Mouse (Mus musculus): ENCODE data around the gene Sspn. TPM values are rescaled to one million over a fixed set of nuclear protein-coding genes. Genes with fewer than 3 reads are reported as not detected.

Sspn gene
- polyA plus RNA-seq, 1 experiment from 2014 or later = 11.7 TPM

GRCm38 (mm10) chr6:145977771-145978450 lies 46.5 kb downstream of the Sspn start:
- H3K4me1 ChIP-seq = no peaks in the 10 kb centered on the region
- 72% methylated on average over 8 of the region's 8 CpGs for WGBS
- H3K36me3 ChIP-seq = no peaks in the 10 kb centered on the region
- no peaks in the 10 kb centered on the region for H3K9me3 ChIP-seq
- H3K27ac ChIP-seq = no peak overlapping the region
- no peak for ATAC-seq (ENCODE audit: insufficient number of reproducible peaks, insufficient read depth, low FRiP score, low TSS enrichment)
- no peak overlapping the region for H3K9ac ChIP-seq
- no peaks in the 10 kb centered on the region for H3K27me3 ChIP-seq
- no peak overlapping the region for H3K4me2 ChIP-seq (replicated peaks)
- no peak overlapping the region for H3K4me3 ChIP-seq

DNA sequence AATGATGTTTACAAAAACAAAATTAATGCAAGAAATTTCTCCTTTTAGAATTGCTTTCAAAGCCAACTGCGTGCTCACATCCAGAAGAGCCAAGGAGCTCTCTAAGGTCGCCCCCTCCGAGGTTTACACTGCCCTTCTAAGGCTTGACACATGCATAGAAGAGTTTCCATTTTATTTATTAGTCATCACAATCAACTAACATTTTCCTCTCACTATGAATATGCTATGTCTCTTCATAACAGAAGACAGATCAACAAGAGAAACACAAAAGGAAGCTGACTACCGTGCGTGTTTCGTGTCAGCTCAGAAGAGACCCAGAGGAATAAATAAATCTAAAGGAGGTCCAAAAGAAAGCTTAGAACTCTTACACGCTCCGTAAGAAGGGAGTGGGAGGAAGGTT lies 49.6 kb downstream of the Sspn start:
- Histone ChIP-seq H3K4me1 (no peaks in the 10 kb centered on the region), H3K4me2 (replicated peaks) (no peak overlapping the region), H3K4me3 (no peak overlapping the region), H3K27ac (no peak overlapping the region), H3K9ac (no peak overlapping the region), H3K36me3 (no peaks in the 10 kb centered on the region), H3K27me3 (no peaks in the 10 kb centered on the region), H3K9me3 (no peaks in the 10 kb centered on the region)
- WGBS = 91% methylated on average over 8 of the region's 8 CpGs
- ATAC-seq (ENCODE audit: insufficient number of reproducible peaks, insufficient read depth, low FRiP score, low TSS enrichment) = no peak

DNA sequence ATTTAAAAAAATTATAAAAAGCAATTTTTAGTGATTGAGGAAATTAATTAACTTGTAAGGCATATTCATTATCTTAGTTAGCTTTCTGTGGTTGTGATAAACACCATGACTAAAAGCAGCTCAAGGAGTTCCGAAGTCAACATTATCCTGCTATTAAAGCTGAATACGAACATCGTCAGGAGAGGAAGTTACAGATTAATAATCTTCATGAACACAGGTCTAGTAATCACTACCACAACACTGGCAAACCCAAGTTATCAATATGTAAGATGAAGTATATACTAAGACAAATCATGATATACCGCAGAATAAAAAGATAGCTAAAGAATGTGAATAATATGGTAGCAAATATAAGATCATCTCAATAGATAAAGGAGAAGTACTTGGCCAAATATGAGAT lies 50.9 kb downstream of the Sspn start:
- Histone ChIP-seq H3K9ac (no peak overlapping the region), H3K36me3 (no peaks in the 10 kb centered on the region), H3K27ac (no peak overlapping the region), H3K9me3 (no peaks in the 10 kb centered on the region), H3K4me3 (no peak overlapping the region), H3K27me3 (no peaks in the 10 kb centered on the region), H3K4me1 (no peaks in the 10 kb centered on the region), H3K4me2 (replicated peaks) (no peak overlapping the region)
- ATAC-seq (ENCODE audit: insufficient number of reproducible peaks, insufficient read depth, low FRiP score, low TSS enrichment) = no peak
- 90% methylated on average over 4 of the region's 4 CpGs for WGBS

DNA sequence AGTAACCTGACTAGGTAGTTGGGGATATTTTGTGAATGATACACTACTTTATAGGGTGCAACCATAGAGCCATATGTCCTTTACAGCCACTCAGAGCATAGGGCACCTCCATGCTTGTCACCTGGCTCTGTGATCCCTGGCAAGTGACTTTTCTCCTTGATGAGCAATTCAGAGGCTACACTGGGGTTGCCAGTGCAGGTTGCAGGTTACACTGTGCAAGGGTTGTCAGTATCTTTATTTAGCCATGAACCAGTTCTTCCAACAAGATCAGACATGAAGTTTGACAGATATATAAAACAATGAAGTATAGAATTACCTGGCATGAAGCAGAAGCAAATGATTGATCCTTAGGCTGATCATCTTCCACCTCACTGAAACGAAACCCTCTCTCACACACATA lies 59.1 kb downstream of the Sspn start:
- no peaks in the 10 kb centered on the region for H3K36me3 ChIP-seq
- no peak for ATAC-seq (ENCODE audit: insufficient number of reproducible peaks, insufficient read depth, low FRiP score, low TSS enrichment)
- no peaks in the 10 kb centered on the region for H3K9me3 ChIP-seq

DNA sequence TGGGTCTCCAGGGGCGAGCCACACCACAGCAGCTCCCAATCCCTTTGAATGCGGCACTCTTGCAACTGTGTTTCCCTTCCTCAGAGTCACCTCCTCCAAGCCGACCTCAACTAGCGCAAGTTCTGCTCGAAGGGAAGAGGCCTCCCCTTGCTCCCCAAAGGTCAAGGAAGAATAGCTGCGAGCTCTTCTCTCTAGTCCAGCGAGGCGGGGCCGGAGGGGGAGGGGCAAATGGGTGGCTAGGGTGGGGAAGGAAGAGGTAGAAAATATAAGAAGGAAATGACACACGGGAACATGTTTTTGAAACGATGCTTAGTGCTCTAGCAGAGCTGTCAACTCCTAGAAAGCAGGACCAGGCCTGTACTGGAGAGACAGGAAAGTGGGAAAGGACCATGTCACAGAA lies 61.1 kb downstream of the Sspn start:
- Histone ChIP-seq H3K9ac (no peak overlapping the region), H3K27ac (no peak overlapping the region), H3K4me2 (replicated peaks) (no peak overlapping the region), H3K4me1 (no peaks in the 10 kb centered on the region), H3K27me3 (no peaks in the 10 kb centered on the region), H3K4me3 (no peak overlapping the region), H3K9me3 (no peaks in the 10 kb centered on the region), H3K36me3 (no peaks in the 10 kb centered on the region)
- ATAC-seq (ENCODE audit: insufficient number of reproducible peaks, insufficient read depth, low FRiP score, low TSS enrichment) = no peak
- 81% methylated on average over 11 of the region's 11 CpGs for WGBS

More for the DNA sequence above, 59.1 kb downstream of the Sspn start:
- 67% methylated on average over 1 of the region's 1 CpGs for WGBS
- Histone ChIP-seq H3K9ac (no peak overlapping the region), H3K4me1 (no peaks in the 10 kb centered on the region), H3K27me3 (no peaks in the 10 kb centered on the region), H3K27ac (no peak overlapping the region), H3K4me3 (no peak overlapping the region), H3K4me2 (replicated peaks) (no peak overlapping the region)

DNA sequence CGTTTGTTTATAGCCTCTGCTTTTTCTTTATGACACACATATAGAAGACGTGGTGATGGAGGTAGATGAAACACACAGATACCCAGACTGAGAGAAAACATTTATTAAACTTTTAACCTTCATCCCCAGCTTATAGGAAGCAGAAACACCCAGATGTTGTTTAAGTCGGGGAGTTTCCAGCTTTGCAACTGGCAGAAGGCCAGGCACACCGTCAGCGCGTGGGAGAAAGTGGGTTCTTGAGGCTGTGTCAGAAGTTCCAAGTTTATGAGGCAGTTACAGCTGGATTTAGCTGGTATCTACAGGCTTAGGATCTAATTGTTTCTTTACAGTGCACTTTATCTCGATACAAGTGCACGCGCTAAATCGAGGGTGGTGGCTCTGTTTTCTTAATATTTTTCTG lies 61.5 kb downstream of the Sspn start:
- no peak overlapping the region for H3K4me2 ChIP-seq (replicated peaks)
- 71% methylated on average over 10 of the region's 10 CpGs for WGBS

DNA sequence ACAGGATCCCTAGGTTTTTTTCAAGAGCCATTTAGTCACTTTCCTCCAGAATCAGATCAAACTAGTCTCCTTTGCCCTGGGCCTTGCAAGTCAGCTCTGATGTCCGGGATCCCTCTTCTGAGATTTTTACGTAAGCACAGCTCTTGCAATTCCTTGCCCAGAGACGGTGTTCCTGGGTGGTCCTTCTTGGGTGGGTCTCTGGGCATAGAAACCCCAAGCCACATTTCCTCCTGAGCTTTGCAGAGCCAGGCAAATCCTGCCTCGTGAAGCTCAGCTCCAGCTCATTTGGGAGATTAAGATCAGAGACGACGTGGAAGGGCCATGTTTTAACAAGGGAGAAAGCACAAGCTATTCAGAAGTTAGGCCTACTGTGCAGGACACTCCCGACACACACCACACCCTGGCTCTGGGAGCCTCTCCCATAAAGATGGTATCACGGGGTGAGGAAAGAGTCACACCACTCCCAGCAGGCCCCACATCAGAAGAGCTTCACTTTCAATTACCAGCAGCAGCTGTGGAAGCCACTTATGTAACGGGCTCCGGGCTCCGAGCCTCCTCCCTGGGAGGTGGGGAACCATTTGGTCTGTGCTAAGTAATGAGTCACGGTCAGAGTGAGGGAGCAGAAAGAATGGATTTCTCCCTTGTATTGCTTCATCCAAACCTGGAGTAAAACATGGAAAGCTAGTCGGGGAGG lies 67.0 kb downstream of the Sspn start:
- H3K4me1 ChIP-seq = peaks cover 10% of the 10 kb centered on the region
- 17% methylated on average over 13 of the region's 13 CpGs for WGBS
- no peaks in the 10 kb centered on the region for H3K36me3 ChIP-seq
- ATAC-seq (ENCODE audit: insufficient number of reproducible peaks, insufficient read depth, low FRiP score, low TSS enrichment) = peak; percentile 79
- no peaks in the 10 kb centered on the region for H3K9me3 ChIP-seq
- H3K4me3 ChIP-seq = no peak overlapping the region
- no peak overlapping the region for H3K9ac ChIP-seq
- H3K27me3 ChIP-seq = no peaks in the 10 kb centered on the region
- H3K27ac ChIP-seq = peak overlapping the region; percentile 58; the same call in 1 of the 2 replicates
- no peak overlapping the region for H3K4me2 ChIP-seq (replicated peaks)

More for the DNA sequence above, 61.5 kb downstream of the Sspn start:
- Histone ChIP-seq H3K4me3 (no peak overlapping the region), H3K4me1 (no peaks in the 10 kb centered on the region; the same call in 1 of the 2 replicates), H3K9me3 (no peaks in the 10 kb centered on the region), H3K27me3 (no peaks in the 10 kb centered on the region), H3K36me3 (no peaks in the 10 kb centered on the region), H3K9ac (no peak overlapping the region), H3K27ac (no peak overlapping the region)
- ATAC-seq (ENCODE audit: insufficient number of reproducible peaks, insufficient read depth, low FRiP score, low TSS enrichment) = no peak

DNA sequence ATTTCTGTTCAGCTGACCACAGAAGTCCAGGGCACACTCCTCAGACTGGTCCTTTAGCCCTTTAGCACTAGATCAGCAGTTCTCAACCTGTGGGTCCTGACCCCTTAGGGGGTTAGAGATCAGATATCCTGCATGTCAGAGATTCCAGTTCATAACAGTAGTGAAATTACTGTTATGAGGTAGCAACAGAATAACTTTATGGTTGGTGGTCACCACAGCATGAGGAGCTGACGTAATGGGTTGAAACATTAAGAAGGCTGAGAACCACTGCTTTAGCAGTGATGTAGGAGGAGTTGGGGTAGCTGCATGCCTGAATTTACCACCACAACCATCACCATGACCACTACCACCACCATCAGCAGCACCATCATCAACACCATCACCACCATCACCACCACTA lies 69.3 kb downstream of the Sspn start:
- no peak overlapping the region for H3K4me3 ChIP-seq
- no peak overlapping the region for H3K4me2 ChIP-seq (replicated peaks)
- H3K36me3 ChIP-seq = no peaks in the 10 kb centered on the region
- no peak for ATAC-seq (ENCODE audit: insufficient number of reproducible peaks, insufficient read depth, low FRiP score, low TSS enrichment)
- no peak overlapping the region for H3K27ac ChIP-seq
- no peaks in the 10 kb centered on the region for H3K9me3 ChIP-seq
- H3K4me1 ChIP-seq = peaks cover 10% of the 10 kb centered on the region
- no peaks in the 10 kb centered on the region for H3K27me3 ChIP-seq
- WGBS = 93% methylated on average over 1 of the region's 1 CpGs
- no peak overlapping the region for H3K9ac ChIP-seq

DNA sequence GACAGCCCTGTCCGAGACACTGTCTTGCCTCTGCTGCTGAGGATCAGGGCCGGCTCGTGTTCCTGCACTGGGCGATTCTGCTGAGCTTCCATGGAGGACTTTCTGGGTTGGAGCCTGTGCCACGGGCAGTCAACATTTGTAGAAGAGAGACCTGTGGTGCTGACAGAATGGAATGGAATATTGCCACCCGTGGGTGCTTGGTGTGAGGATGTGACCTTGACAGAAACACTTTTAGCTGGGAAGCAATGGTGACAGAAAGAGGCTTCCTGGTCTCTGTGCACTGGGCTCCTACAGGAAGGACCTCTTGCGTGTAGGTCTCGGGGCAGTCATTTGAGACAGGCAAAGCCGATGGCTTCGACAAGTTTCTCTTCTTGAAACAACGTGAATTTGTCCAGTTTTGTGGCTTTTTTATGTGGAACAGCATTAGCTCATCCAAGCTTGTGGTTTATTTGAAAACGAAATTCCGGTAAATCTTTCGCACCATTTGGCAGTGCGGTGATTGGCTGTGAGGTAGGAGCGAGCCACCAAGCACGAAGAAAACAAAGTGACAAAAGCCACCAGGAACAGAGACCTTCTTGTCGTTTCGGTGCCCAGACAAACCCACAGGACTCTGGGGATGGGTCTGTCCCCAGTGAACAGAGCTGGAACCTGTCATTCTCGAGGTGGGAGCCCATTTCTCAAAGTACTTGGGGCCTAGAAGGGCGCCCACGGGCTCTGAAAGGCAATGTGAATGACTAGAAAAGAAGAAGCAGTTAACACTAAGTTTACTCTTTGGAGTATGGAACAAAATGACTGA lies 70.2 kb downstream of the Sspn start:
- Histone ChIP-seq H3K9me3 (no peaks in the 10 kb centered on the region), H3K4me3 (no peak overlapping the region), H3K9ac (no peak overlapping the region), H3K36me3 (no peaks in the 10 kb centered on the region), H3K27ac (no peak overlapping the region), H3K4me1 (peaks cover 10% of the 10 kb centered on the region), H3K4me2 (replicated peaks) (no peak overlapping the region), H3K27me3 (no peaks in the 10 kb centered on the region)
- WGBS = 91% methylated on average over 22 of the region's 22 CpGs
- ATAC-seq (ENCODE audit: insufficient number of reproducible peaks, insufficient read depth, low FRiP score, low TSS enrichment) = no peak

DNA sequence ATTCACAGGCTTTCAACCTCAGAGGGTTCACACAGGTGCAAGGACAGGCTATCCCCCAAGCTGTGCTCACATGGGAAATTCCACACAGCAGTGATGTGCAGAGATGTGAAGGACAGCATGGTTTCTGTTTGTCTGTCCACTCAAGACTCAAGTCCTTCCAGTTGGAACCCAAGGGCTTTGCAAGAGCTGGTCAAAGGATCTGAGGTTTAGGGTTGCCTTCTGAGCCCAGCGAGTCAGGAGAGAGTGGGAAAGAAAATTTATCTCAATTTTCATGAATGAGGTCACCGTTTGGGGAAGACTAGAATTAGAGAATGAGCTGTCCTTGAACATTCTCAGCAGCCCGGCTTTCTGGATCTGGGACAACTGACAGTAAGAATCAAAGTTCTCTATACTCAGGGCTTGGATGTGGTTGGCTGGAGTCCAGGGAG lies 72.7 kb downstream of the Sspn start:
- Histone ChIP-seq H3K27ac (no peak overlapping the region), H3K4me1 (peaks cover 10% of the 10 kb centered on the region), H3K4me3 (no peak overlapping the region), H3K36me3 (no peaks in the 10 kb centered on the region), H3K9ac (no peak overlapping the region), H3K9me3 (no peaks in the 10 kb centered on the region), H3K4me2 (replicated peaks) (no peak overlapping the region), H3K27me3 (no peaks in the 10 kb centered on the region)
- WGBS = 80% methylated on average over 3 of the region's 3 CpGs
- no peak for ATAC-seq (ENCODE audit: insufficient number of reproducible peaks, insufficient read depth, low FRiP score, low TSS enrichment)

DNA sequence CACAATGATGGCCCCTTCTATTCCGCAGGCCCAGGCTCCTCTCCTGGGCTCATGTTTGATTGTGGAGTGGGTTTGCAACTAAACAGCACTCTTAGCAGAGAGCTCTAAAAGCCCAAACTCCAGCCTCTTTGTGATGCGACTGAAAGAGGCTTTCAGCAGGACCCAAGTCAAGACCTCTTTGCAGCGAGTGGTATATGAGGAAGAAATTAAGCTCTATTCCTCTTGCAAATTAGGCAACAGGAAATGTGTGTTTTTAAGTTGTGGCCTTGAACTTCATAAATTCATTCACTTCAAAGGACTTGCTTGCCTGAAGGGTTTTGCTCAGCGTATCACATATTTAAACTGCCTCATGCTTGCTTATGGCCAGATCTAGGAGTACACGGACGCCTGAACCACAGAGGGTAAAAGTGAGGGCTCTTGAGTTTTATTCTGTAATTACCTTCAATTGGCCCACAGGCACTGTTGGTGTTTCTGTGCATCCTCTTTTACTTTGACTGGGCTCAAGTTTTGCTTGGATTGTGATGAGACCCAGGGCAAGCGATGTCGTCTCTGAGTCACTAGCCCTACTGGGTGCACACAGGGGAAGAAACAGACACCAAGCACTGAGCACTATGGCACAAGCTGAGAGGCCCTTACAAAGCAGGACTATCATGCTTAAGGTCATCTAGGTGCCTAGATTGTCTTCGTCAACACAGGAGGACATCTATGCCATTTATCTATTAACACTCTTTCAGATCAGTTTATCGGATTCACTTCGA lies 73.9 kb downstream of the Sspn start:
- ATAC-seq (ENCODE audit: insufficient number of reproducible peaks, insufficient read depth, low FRiP score, low TSS enrichment) = no peak
- no peak overlapping the region for H3K4me3 ChIP-seq
- no peaks in the 10 kb centered on the region for H3K27me3 ChIP-seq
- no peak overlapping the region for H3K27ac ChIP-seq
- H3K9me3 ChIP-seq = no peaks in the 10 kb centered on the region
- 70% methylated on average over 11 of the region's 11 CpGs for WGBS
- H3K4me2 ChIP-seq (replicated peaks) = no peak overlapping the region
- peaks cover 12% of the 10 kb centered on the region for H3K4me1 ChIP-seq
- no peak overlapping the region for H3K9ac ChIP-seq
- no peaks in the 10 kb centered on the region for H3K36me3 ChIP-seq
